Mouse (Mus musculus) stomach, embryonic 15.5 days (tissue): ENCODE results near the gene Aff3. TPM values are rescaled to one million over a fixed set of nuclear protein-coding genes. Genes with fewer than 3 reads are reported as not detected.

Experiments used
- ATAC-seq: fragments of 200-750 bp; cut with Nextera tagmentation; 2 replicates; pipeline ENCODE4 v1.8.0; 2017; ENCODE audit warnings: low read depth, moderate number of reproducible peaks, moderate TSS enrichment; ENCODE audit not compliant: insufficient read depth, low FRiP score
- H3K27ac ChIP-seq: fragments of 300-500 bp; sonication (generic); 2 replicates; pipeline ENCODE4 v1.5.1; 2015; ENCODE audit warnings: mild to moderate bottlenecking, inconsistent platforms
- H3K27me3 ChIP-seq: fragments of 300-500 bp; sonication (generic); replicated peaks from 2 replicates; pipeline ENCODE4 v1.6.1; 2015; ENCODE audit warnings: inconsistent platforms
- H3K36me3 ChIP-seq: fragments of 300-500 bp; sonication (generic); 2 replicates; pipeline ENCODE4 v1.6.1; 2015; ENCODE audit warnings: inconsistent platforms
- H3K4me1 ChIP-seq: fragments of 300-500 bp; sonication (generic); 2 replicates; pipeline ENCODE4 v1.6.1; 2015; ENCODE audit warnings: inconsistent platforms
- H3K4me2 ChIP-seq: fragments of 300-500 bp; sonication (generic); 2 replicates; pipeline ENCODE4 v1.6.1; 2015; ENCODE audit warnings: mild to moderate bottlenecking, inconsistent platforms
- H3K4me3 ChIP-seq: fragments of 300-500 bp; sonication (generic); replicated peaks from 2 replicates; pipeline ENCODE4 v1.5.1; 2015; ENCODE audit warnings: inconsistent platforms
- H3K9ac ChIP-seq: fragments of 300-500 bp; sonication (generic); 2 replicates; pipeline ENCODE4 v1.6.1; 2015; ENCODE audit warnings: inconsistent platforms
- H3K9me3 ChIP-seq: fragments of 300-500 bp; sonication (generic); 2 replicates; pipeline ENCODE4 v1.6.1; 2016; ENCODE audit warnings: inconsistent platforms
- WGBS: fragments of 180-500 bp; shearing (Covaris S2); methylation state at CpG from one replicate; pipeline ENCODE4 v1.1.7; 2015; 5-methylcytosine and 5-hydroxymethylcytosine counted together
- polyA plus RNA-seq: library from polyadenylated mRNA; unstranded; fragments of >200 nt; fragmentation: Nextera tagmentation; extraction: Ambion mirVana; gene quantifications from 2 replicates; pipeline ENCODE4 v1.2.1, GENCODE M21; 2015

Aff3 gene
- polyA plus RNA-seq, 1 experiment from 2014 or later, result 9.9 TPM

DNA sequence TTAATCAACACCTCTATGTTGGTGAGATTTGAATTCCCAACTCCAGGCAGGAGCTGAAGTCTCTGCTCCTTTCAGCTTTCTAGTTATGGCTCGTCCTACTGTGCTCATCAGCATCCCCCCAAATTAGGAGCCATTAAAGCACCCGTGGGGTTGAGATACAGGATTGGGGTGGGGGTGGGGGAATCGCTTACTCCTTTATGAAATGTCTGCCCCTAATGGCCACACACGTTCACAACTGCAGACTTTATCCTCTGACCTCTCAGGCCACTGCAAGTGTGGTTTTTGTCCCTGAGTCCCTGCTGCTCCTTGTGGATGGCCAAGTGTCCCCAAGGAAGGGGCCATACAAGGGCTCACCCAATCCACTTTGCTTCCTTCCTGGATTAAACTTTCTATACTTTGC lies 348.8 kb downstream of the Aff3 start:
- Histone ChIP-seq H3K27ac (no peak overlapping the region), H3K9ac (no peak overlapping the region), H3K4me2 (no peak overlapping the region), H3K4me1 (no peaks in the 10 kb centered on the region), H3K27me3 (no peaks in the 10 kb centered on the region), H3K36me3 (no peaks in the 10 kb centered on the region), H3K4me3 (no peak overlapping the region), H3K9me3 (no peaks in the 10 kb centered on the region)
- 75% methylated on average over 4 of the region's 4 CpGs for WGBS
- ATAC-seq, result no peak

DNA sequence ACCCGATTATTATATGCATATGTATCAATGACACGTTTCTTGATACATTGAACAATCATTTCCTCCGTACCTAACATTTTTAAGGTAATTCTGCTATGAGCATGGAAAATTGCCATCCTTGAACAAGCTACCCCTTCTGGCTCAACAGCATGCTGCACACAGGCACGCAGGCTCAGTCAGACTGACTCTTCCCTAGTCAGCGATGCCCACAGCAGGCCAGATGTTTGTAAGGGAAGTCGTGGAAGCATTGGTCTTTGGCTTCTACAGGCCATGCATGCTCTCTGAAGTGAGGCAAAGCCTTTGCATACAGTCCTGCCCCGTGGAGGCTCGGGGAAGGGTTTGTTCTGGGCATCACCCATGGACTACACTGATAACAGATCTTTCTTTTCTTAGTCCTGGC lies 354.3 kb downstream of the Aff3 start:
- 83% methylated on average over 8 of the region's 8 CpGs for WGBS
- no peak overlapping the region for H3K27ac ChIP-seq

DNA sequence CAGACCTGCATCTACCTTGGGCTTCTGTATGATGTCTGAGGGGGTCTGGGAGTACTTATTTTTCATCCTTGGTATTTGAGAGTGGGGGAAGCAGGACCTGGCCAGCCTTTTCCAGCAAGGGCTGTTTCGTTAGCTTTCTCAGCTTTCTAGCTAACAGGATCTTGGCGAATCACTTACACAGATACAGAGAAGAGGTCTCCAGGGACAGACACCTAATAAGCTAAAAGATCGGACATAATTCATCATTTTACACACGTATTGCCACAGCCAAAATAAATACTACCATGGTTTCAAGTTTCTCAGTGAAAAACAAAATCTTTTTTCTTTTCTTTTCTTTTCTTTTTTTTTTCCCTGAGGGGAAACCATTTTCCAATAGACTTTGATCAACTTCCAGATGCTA lies 354.7 kb downstream of the Aff3 start:
- Histone ChIP-seq H3K4me3 (no peak overlapping the region), H3K9me3 (no peaks in the 10 kb centered on the region), H3K36me3 (no peaks in the 10 kb centered on the region), H3K4me2 (no peak overlapping the region), H3K4me1 (no peaks in the 10 kb centered on the region), H3K9ac (no peak overlapping the region), H3K27ac (no peak overlapping the region), H3K27me3 (no peaks in the 10 kb centered on the region)
- ATAC-seq, result no peak
- WGBS, result 81% methylated on average over 4 of the region's 4 CpGs

More for the DNA sequence above, 354.3 kb downstream of the Aff3 start:
- H3K4me3 ChIP-seq, result no peak overlapping the region
- H3K27me3 ChIP-seq, result no peaks in the 10 kb centered on the region
- H3K4me1 ChIP-seq, result no peaks in the 10 kb centered on the region
- no peaks in the 10 kb centered on the region for H3K36me3 ChIP-seq
- no peaks in the 10 kb centered on the region for H3K9me3 ChIP-seq
- no peak for ATAC-seq
- H3K4me2 ChIP-seq, result no peak overlapping the region
- no peak overlapping the region for H3K9ac ChIP-seq

DNA sequence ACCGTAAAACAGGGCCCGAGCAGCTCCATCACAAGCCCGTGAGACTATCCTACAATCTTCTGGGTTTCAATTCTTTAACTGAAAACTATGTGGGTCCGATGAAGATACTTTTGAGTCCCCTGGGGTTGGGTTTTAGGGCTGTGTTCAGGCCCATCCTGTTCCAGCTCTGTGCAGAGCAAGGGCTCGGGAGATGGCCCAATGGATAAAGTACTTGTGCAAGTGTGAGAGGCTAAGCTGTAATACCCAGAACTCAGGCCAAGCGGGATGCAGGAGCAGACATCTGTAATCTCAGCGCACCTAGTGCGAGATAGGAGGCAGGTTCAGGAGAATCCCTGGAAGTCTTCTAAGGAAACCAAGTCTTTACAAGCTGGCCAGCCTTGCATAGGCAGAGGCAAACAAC lies 355.4 kb downstream of the Aff3 start:
- Histone ChIP-seq H3K27ac (no peak overlapping the region), H3K4me3 (no peak overlapping the region), H3K4me1 (no peaks in the 10 kb centered on the region), H3K27me3 (no peaks in the 10 kb centered on the region), H3K9me3 (no peaks in the 10 kb centered on the region), H3K9ac (no peak overlapping the region), H3K36me3 (no peaks in the 10 kb centered on the region), H3K4me2 (no peak overlapping the region)
- no peak for ATAC-seq
- WGBS, result 92% methylated on average over 8 of the region's 8 CpGs

DNA sequence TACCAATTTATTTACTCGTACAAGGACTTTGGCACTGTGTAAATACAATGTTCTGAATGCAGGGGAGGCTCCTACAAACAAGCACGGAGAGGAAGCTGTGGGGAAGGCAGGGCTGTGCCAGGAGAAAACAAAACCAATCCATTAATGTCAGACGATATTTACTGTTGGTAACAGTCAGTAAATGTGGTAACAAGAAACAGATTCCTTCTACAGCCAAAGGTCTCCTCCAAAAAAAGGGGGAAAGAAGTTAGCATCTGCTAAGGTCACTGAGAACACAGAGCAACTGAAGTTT lies 356.1 kb downstream of the Aff3 start:
- Histone ChIP-seq H3K27ac (no peak overlapping the region), H3K27me3 (no peaks in the 10 kb centered on the region), H3K9me3 (no peaks in the 10 kb centered on the region), H3K4me2 (no peak overlapping the region), H3K4me1 (no peaks in the 10 kb centered on the region), H3K4me3 (no peak overlapping the region), H3K9ac (no peak overlapping the region), H3K36me3 (no peaks in the 10 kb centered on the region)
- no peak for ATAC-seq
- 41% methylated on average over 3 of the region's 3 CpGs for WGBS

DNA sequence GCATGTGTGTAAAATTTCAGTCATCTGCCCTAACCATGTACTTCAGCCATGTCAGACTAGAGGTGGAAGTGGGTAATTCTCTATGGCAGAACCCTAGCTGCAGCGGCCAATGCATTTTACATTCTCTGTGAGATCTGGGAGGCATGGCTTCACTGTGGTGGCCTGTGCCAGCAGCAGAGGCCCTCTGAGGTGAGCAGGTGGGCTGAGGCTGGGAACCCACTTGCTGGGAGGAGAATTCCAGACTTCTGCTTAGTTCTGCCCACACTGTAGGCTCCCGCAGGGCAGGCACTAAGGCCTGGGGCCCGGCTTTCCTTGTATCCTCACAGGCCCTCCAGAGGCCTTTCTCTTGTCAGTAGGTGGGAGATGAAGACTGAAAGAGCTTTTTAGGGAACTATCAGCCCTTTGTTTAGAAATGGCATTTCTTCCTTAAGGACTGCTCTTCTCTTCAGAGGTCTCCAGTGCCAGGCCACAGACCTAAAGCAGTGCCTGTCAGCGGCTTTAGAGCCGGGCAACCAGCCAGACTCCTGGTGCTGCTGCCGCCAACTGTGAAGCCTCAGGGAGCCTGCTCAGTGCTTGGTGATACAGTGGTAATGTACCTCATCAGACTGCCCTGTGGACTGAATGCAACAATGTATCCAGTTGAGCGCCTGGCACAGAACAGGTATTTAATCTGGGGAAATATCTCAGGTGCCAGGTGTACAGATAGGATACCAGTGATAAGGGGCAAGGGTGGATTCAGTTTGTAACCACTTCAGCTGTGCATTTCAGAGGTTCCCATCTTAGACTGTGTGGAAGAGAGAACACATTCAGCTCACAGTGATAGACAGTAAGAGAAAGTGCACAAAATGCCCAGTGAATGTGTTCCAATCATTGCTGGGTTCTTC lies 356.7 kb downstream of the Aff3 start:
- Histone ChIP-seq H3K27me3 (no peaks in the 10 kb centered on the region), H3K4me1 (no peaks in the 10 kb centered on the region), H3K4me3 (no peak overlapping the region), H3K9ac (no peak overlapping the region), H3K9me3 (no peaks in the 10 kb centered on the region), H3K4me2 (no peak overlapping the region), H3K36me3 (no peaks in the 10 kb centered on the region), H3K27ac (0 out of 2 replicates have a peak overlapping the region, but pooled peaks have one; percentile 12)
- peak; percentile 60; the same call in 1 of the 2 replicates for ATAC-seq
- WGBS, result 67% methylated on average over 7 of the region's 7 CpGs

DNA sequence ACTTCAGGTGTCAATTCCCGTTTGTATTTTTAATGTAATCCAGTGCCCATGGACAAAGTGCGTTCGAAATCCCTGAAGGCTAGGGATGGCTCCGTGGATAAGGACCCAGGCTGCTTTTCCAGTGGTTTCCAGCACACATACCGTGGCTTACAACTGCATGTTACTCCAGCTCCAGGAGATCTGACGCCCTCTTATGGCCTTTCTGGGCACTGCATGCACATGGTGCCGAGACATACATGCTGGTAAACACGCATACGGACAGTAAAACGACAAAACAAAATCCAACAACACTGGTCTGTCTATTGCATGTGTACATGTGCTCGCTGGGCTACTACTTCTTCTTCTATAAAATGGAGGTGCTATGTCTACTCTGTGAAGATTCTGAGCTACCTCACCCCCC lies 357.5 kb downstream of the Aff3 start:
- H3K4me2 ChIP-seq, result no peak overlapping the region
- H3K9ac ChIP-seq, result no peak overlapping the region
- 93% methylated on average over 11 of the region's 11 CpGs for WGBS

DNA sequence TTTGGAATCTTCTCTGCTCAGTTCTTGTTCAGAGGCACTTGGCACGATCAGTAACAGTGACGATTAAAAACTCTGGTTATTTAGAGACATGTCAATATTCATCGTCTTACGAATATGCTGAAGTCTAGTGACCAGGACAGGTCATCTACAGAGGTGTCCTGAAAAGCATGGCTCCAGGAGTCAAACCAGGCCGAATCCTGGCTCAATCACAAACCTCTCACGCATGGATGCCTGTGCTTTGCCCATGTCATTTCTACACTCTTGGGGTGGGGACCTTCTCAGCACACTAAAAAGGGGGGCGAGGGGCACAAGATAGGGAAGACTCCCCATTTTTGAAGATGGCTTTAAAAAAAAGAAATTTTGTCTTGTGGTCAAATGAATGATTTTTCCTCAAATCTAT lies 358.6 kb downstream of the Aff3 start:
- no peak for ATAC-seq
- Histone ChIP-seq H3K36me3 (no peaks in the 10 kb centered on the region), H3K4me3 (no peak overlapping the region), H3K4me1 (no peaks in the 10 kb centered on the region), H3K4me2 (no peak overlapping the region), H3K27ac (no peak overlapping the region), H3K9me3 (no peaks in the 10 kb centered on the region), H3K27me3 (no peaks in the 10 kb centered on the region), H3K9ac (no peak overlapping the region)
- WGBS, result 90% methylated on average over 7 of the region's 7 CpGs

More for the DNA sequence above, 357.5 kb downstream of the Aff3 start:
- Histone ChIP-seq H3K4me3 (no peak overlapping the region), H3K9me3 (no peaks in the 10 kb centered on the region), H3K27ac (no peak overlapping the region), H3K4me1 (no peaks in the 10 kb centered on the region), H3K36me3 (no peaks in the 10 kb centered on the region), H3K27me3 (no peaks in the 10 kb centered on the region)
- no peak for ATAC-seq

DNA sequence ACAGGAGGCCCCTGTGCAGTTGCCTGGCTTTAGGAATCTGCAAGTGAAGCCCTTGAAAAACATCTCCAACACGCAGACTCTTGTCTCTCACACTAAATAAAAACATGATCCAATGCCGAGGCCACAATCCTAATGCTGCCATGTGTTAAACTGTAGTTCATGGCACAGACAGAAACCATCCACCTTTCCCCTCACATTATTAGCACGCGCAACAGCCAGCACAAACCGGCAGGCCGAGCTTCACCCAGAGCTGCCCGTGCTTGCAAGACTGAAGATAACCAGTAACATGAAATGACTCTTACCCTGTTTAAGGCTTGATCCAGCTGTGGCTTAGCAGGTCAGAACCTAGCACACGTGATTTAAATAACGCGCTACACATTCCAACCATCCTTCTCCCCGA lies 360.4 kb downstream of the Aff3 start:
- Histone ChIP-seq H3K27ac (no peak overlapping the region), H3K9me3 (no peaks in the 10 kb centered on the region), H3K4me2 (no peak overlapping the region), H3K27me3 (no peaks in the 10 kb centered on the region), H3K4me1 (no peaks in the 10 kb centered on the region), H3K36me3 (no peaks in the 10 kb centered on the region), H3K4me3 (no peak overlapping the region), H3K9ac (no peak overlapping the region)
- WGBS, result 69% methylated on average over 11 of the region's 11 CpGs
- no peak for ATAC-seq

DNA sequence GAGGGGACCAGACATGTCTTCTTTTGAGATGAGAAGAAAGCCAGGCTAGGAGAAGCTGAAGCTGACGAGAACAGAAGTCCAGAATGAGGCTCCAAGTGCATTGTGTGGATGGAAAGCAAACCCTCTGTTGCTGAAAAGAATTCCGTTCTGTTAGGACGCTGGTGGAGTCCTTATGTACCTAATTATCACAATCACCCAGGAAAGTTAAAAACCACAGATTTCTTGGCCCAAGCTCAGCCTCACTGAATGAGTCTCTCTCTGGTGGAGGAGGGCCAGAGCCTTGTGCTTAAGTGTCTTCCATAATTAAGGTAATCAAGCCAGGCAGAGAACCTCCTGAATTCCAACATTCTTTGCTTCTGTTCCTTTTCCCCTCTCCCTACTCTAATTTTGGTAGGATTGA lies 366.5 kb downstream of the Aff3 start:
- no peak for ATAC-seq
- no peaks in the 10 kb centered on the region for H3K36me3 ChIP-seq
- H3K4me2 ChIP-seq, result no peak overlapping the region
- no peaks in the 10 kb centered on the region for H3K4me1 ChIP-seq
- H3K27ac ChIP-seq, result no peak overlapping the region
- no peaks in the 10 kb centered on the region for H3K27me3 ChIP-seq
- H3K9me3 ChIP-seq, result no peaks in the 10 kb centered on the region
- WGBS, result 63% methylated on average over 3 of the region's 3 CpGs
- no peak overlapping the region for H3K9ac ChIP-seq
- H3K4me3 ChIP-seq, result no peak overlapping the region

DNA sequence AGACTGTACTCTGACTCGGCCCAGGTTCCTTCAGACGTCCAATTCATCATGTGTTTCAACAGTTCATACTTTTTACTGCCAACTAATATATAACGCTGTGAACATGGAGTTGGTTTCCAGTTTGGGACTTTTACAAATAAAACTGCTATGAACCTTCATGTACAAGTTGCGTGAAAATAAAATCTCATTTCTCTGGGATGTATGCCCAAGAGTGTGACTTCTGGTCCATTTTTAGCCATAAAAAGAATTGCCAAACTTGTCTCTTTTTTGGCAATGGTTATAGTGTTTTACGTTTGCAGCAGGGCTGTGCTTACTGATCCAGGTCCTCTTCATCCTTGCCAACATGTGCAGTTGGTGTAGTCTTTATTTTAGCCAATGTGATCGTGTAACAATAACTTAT lies 369.8 kb downstream of the Aff3 start:
- no peak overlapping the region for H3K4me2 ChIP-seq
- 79% methylated on average over 6 of the region's 6 CpGs for WGBS
- ATAC-seq, result no peak

DNA sequence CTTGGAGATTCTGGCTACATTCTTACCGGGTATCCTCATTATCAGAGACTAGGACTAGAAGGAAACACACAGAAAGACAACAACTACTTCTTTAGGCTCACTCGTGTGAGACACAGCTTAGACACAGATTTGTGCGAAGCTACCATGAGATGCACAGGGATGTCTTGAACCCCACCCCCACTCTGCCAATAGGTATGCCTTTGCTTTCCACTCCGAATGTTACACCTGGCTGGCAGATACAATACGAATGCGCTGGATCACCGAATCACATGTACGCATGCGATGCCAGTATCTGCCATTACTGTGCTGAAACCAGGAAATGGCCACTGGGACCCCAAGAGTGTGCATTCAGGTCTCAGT lies 370.4 kb downstream of the Aff3 start:
- Histone ChIP-seq H3K4me3 (no peak overlapping the region), H3K4me2 (no peak overlapping the region), H3K27ac (no peak overlapping the region), H3K4me1 (no peaks in the 10 kb centered on the region), H3K36me3 (no peaks in the 10 kb centered on the region), H3K9me3 (no peaks in the 10 kb centered on the region), H3K27me3 (no peaks in the 10 kb centered on the region), H3K9ac (no peak overlapping the region)
- no peak for ATAC-seq
- WGBS, result 93% methylated on average over 9 of the region's 9 CpGs

More for the DNA sequence above, 369.8 kb downstream of the Aff3 start:
- H3K4me3 ChIP-seq, result no peak overlapping the region
- no peak overlapping the region for H3K9ac ChIP-seq
- H3K27me3 ChIP-seq, result no peaks in the 10 kb centered on the region
- no peaks in the 10 kb centered on the region for H3K4me1 ChIP-seq
- H3K27ac ChIP-seq, result no peak overlapping the region
- no peaks in the 10 kb centered on the region for H3K9me3 ChIP-seq
- H3K36me3 ChIP-seq, result no peaks in the 10 kb centered on the region
